9 mouse cellular contexts compared by ENCODE assay signal in genomic region chr7:49321124-49321531, GRCm38 (mm10).
DNase-seq lines count a peak whose midpoint lies in the region; ATAC-seq and TF ChIP-seq lines count a peak whose summit lies in the region.
"Had no signal": no experiment of that assay in that cellular context is flagged by ENCODE, and none has a peak within 500 bp of the region (broad histone marks: within the 10 kb centered on the region; RNA-seq: fewer than 3 reads in every experiment).

No protein-coding gene starts in this region.

- intact Hi-C loops in gastrocnemius, adult 2 months (cut with DNase I) = no loop called here

- H3K4me1 ChIP-seq in limb, embryonic 15.5 days = peaks cover 53% of the 10 kb centered on the region
- H3K4me1 ChIP-seq in stomach, embryonic 14.5 days (ENCODE audit: control insufficient read depth, insufficient read depth, low read length) = peaks cover 37% of the 10 kb centered on the region

- TF ChIP-seq CTCF in gastrocnemius, adult 2 months (IDR thresholded peaks at IDR 0.05) = no peak

- 41% methylated on average over 8 of the region's 8 CpGs for WGBS in limb, embryonic 15.5 days
- WGBS in stomach, embryonic 14.5 days = 32% methylated on average over 8 of the region's 8 CpGs

- no peaks in the 10 kb centered on the region for H3K9me3 ChIP-seq in limb, embryonic 15.5 days
- no peaks in the 10 kb centered on the region for H3K9me3 ChIP-seq in stomach, embryonic 14.5 days (ENCODE audit: control insufficient read depth, low read depth, low read length)
- H3K9me3 ChIP-seq: neural tube, embryonic 12.5 days had no signal

- H3K9ac ChIP-seq in limb, embryonic 15.5 days = no peak overlapping the region
- no peak overlapping the region for H3K9ac ChIP-seq in stomach, embryonic 14.5 days (replicated peaks; ENCODE audit: low read depth, low read length)
- H3K9ac ChIP-seq: neural tube, embryonic 12.5 days had no signal

- H3K27me3 ChIP-seq in limb, embryonic 15.5 days = no peaks in the 10 kb centered on the region
- H3K27me3 ChIP-seq in stomach, embryonic 14.5 days (ENCODE audit: control insufficient read depth, insufficient read depth, low read length) = no peaks in the 10 kb centered on the region
- H3K27me3 ChIP-seq: neural tube, embryonic 12.5 days had no signal

- H3K4me2 ChIP-seq in limb, embryonic 15.5 days = no peak overlapping the region
- H3K4me2 ChIP-seq in stomach, embryonic 14.5 days (replicated peaks; ENCODE audit: low read depth, low read length) = no peak overlapping the region
- H3K4me2 ChIP-seq: neural tube, embryonic 12.5 days had no signal

- no peak overlapping the region for H3K27ac ChIP-seq in gastrocnemius, adult 2 months
- peak overlapping the region; percentile 68 for H3K27ac ChIP-seq in limb, embryonic 15.5 days
- H3K27ac ChIP-seq in stomach, embryonic 14.5 days (ENCODE audit: low read length) = peak overlapping the region; percentile 80
- H3K27ac ChIP-seq: neural tube, embryonic 12.5 days had no signal

- ATAC-seq in limb, embryonic 15.5 days (ENCODE audit: insufficient number of reproducible peaks, low FRiP score, low TSS enrichment, low read depth) = no peak
- ATAC-seq in stomach, embryonic 14.5 days (ENCODE audit: insufficient number of reproducible peaks, insufficient read depth, low FRiP score, low read depth) = peak; percentile 77; the same call in 1 of the 2 replicates

- no peaks in the 10 kb centered on the region for H3K36me3 ChIP-seq in limb, embryonic 15.5 days
- H3K36me3 ChIP-seq in stomach, embryonic 14.5 days (ENCODE audit: control insufficient read depth, insufficient read depth, low read length) = no peaks in the 10 kb centered on the region
- H3K36me3 ChIP-seq: neural tube, embryonic 12.5 days had no signal

- H3K4me3 ChIP-seq in gastrocnemius, adult 2 months = no peak overlapping the region
- no peak overlapping the region for H3K4me3 ChIP-seq in limb, embryonic 15.5 days
- H3K4me3 ChIP-seq in stomach, embryonic 14.5 days (ENCODE audit: low read depth, low read length) = no peak overlapping the region
- H3K4me3 ChIP-seq: neural tube, embryonic 12.5 days had no signal

- DNase-seq in gastrocnemius, adult 2 months = peak; percentile 46
- no peak for DNase-seq in gastrocnemius, postnatal 25 days
- peak; percentile 50 to 55 for DNase-seq in right cerebral cortex, postnatal 10 days (ENCODE audit: low spot score in 2 of 2)
- no peak for DNase-seq in right cerebral cortex, postnatal 25 days
- DNase-seq in thymus, postnatal 36 days = no peak
- no peak for DNase-seq in heart, adult 11 months

Comparison
In these comparisons a context has a peak if more than half of its experiments do, and no peak if none do; other contexts are left out.
1. DNase-seq: peak in gastrocnemius, adult 2 months (single experiment) and right cerebral cortex, postnatal 10 days (2 of 2); none in gastrocnemius, postnatal 25 days (single experiment), right cerebral cortex, postnatal 25 days (single experiment), thymus, postnatal 36 days (0 of 2) and heart, adult 11 months (single experiment).